Mouse (Mus musculus): Measurements from ENCODE around the gene 1700025C18Rik. TPM values are rescaled to one million over a fixed set of nuclear protein-coding genes. Genes with fewer than 3 reads are reported as not detected.

The 1700025C18Rik gene
- polyA plus RNA-seq, 1 experiment from 2014 or later, result not detected

DNA sequence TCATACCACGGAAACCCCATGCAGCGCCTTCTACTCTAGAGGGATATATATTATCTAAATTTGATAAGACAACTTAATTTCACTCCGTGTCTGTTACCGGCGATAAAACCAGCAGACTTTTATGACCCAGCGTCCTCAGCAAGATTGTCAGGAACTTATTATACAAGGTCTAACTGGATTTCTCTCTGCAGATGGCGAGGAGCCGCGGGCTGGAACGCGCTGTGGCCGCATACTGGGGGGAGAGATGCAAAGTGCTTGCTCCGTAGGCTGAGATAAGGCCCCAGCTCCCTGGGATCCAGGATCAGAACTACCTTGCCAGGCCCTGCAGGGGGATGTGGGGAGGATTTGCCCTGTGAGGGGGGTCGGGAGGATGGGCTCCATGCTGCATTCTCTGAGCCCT is 1.1 kb downstream of the 1700025C18Rik start:
- H3K27ac ChIP-seq (ENCODE audit: low read length), result no peak overlapping the region
- no peak overlapping the region for H3K4me2 ChIP-seq (ENCODE audit: low read depth, low read length)
- no peak overlapping the region for H3K9ac ChIP-seq (ENCODE audit: low read depth, low read length)
- H3K27me3 ChIP-seq (ENCODE audit: control insufficient read depth, insufficient read depth, low read depth, low read length), result no peaks in the 10 kb centered on the region
- no peaks in the 10 kb centered on the region for H3K9me3 ChIP-seq (replicated peaks; ENCODE audit: control insufficient read depth, low read length)
- ATAC-seq (ENCODE audit: low read depth), result no peak
- no peaks in the 10 kb centered on the region for H3K36me3 ChIP-seq (ENCODE audit: control insufficient read depth, insufficient read depth)
- WGBS (ENCODE audit: insufficient replicate concordance), result 38% methylated on average over 14 of the region's 14 CpGs
- H3K4me1 ChIP-seq (ENCODE audit: control insufficient read depth, low read depth, low read length), result no peaks in the 10 kb centered on the region
- H3K4me3 ChIP-seq (ENCODE audit: low read depth, low read length), result no peak overlapping the region

DNA sequence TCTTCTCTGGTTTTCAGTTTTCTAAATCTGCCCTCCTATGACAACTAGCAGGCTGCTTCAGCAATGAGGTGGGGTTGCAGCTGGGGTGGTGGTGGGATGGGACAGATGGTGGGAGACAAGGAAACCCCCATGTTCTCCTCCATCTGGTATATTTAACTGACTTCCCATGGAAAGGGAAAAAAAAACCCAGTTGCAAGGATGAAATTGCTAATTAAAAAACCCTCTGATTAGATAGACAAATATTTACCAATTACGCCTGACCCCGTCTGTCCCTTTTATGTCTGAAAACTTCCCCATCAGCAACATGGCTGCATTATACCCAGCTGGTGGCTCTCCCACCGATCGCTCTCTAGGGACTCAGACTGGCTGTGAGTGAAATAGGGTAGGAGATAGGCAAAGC is 3.9 kb downstream of the 1700025C18Rik start:
- Histone ChIP-seq H3K9me3 (replicated peaks; ENCODE audit: control insufficient read depth, low read length) (no peaks in the 10 kb centered on the region), H3K9ac (ENCODE audit: low read depth, low read length) (no peak overlapping the region), H3K4me1 (ENCODE audit: control insufficient read depth, low read depth, low read length) (no peaks in the 10 kb centered on the region), H3K4me3 (ENCODE audit: low read depth, low read length) (no peak overlapping the region), H3K36me3 (ENCODE audit: control insufficient read depth, insufficient read depth) (no peaks in the 10 kb centered on the region), H3K4me2 (ENCODE audit: low read depth, low read length) (no peak overlapping the region), H3K27ac (ENCODE audit: low read length) (no peak overlapping the region), H3K27me3 (ENCODE audit: control insufficient read depth, insufficient read depth, low read depth, low read length) (no peaks in the 10 kb centered on the region)
- 64% methylated on average over 4 of the region's 4 CpGs for WGBS (ENCODE audit: insufficient replicate concordance)
- ATAC-seq (ENCODE audit: low read depth), result no peak

DNA sequence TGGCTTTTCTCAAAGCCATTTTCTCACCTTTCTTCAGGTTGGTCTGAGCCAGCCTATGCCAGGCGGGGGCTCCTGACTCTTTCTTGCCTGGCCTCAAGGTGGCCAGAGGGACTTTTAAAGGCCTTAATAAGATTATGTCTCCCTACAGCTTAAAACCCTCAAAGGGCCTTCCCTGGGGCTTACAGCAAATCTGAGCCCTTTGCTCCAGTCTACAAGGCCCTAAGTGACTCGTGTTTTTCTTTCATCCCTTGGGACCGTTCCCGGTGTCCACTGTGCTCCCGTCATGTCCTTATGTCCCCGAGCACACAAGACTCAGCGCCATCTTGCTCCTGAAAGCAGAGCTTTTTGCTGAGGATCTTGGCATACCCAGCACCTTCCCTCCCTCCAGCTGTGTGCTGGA is 9.3 kb downstream of the 1700025C18Rik start:
- no peak overlapping the region for H3K4me3 ChIP-seq (ENCODE audit: low read depth, low read length)
- 20% methylated on average over 7 of the region's 7 CpGs for WGBS (ENCODE audit: insufficient replicate concordance)
- H3K27me3 ChIP-seq (ENCODE audit: control insufficient read depth, insufficient read depth, low read depth, low read length), result peaks cover 39% of the 10 kb centered on the region
- H3K36me3 ChIP-seq (ENCODE audit: control insufficient read depth, insufficient read depth), result no peaks in the 10 kb centered on the region
- no peak overlapping the region for H3K4me2 ChIP-seq (ENCODE audit: low read depth, low read length)
- ATAC-seq (ENCODE audit: low read depth), result no peak
- no peaks in the 10 kb centered on the region for H3K4me1 ChIP-seq (ENCODE audit: control insufficient read depth, low read depth, low read length)
- no peak overlapping the region for H3K9ac ChIP-seq (ENCODE audit: low read depth, low read length)
- H3K27ac ChIP-seq (ENCODE audit: low read length), result no peak overlapping the region
- no peaks in the 10 kb centered on the region for H3K9me3 ChIP-seq (replicated peaks; ENCODE audit: control insufficient read depth, low read length)

DNA sequence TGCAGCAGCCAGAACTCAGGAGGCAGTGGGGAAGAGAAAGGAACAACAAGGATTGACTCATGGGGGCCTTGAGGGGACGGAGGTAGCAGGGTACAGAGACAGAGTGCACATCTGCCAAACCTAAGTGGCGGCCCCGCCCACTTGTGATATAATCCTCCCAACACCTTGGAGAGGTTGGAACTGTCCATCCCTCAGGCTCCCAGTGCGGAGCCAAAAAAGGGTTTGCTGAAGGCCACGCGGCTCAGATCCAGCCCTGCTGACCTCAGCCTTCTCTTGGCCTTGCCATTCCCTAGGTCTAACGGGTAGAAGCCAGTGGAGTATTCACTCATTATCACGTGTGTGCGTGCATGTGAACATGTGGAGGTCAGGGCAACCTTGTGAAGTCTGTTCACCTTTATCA is 9.9 kb downstream of the 1700025C18Rik start:
- no peak overlapping the region for H3K4me3 ChIP-seq (ENCODE audit: low read depth, low read length)
- H3K27ac ChIP-seq (ENCODE audit: low read length), result no peak overlapping the region
- H3K4me2 ChIP-seq (ENCODE audit: low read depth, low read length), result no peak overlapping the region
- no peak overlapping the region for H3K9ac ChIP-seq (ENCODE audit: low read depth, low read length)
- 12% methylated on average over 9 of the region's 9 CpGs for whole genome bisulfite sequencing (ENCODE audit: insufficient replicate concordance)
- no peaks in the 10 kb centered on the region for H3K9me3 ChIP-seq (replicated peaks; ENCODE audit: control insufficient read depth, low read length)
- no peaks in the 10 kb centered on the region for H3K36me3 ChIP-seq (ENCODE audit: control insufficient read depth, insufficient read depth)
- H3K4me1 ChIP-seq (ENCODE audit: control insufficient read depth, low read depth, low read length), result no peaks in the 10 kb centered on the region
- ATAC-seq (ENCODE audit: low read depth), result no peak
- H3K27me3 ChIP-seq (ENCODE audit: control insufficient read depth, insufficient read depth, low read depth, low read length), result peaks cover 45% of the 10 kb centered on the region

DNA sequence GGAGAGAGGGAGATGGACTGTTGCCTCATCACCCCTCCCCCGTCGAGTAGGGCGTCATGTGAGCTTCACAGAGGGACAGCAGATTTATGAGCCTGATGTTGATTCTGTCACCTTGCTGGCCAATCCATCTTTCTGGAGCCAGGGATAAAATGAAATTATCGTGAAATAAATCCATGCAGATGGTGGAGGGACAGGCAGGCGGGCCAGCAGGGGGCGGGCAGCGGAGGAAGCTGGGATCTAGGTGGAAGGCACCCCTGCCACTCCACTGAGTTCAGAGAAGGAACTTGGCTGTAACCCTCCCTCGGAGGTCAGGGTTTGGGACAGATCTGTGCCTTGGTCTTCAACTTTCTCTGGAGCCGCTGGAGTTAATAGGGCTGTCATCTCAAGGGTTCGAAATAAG is 11.9 kb downstream of the 1700025C18Rik start:
- H3K9me3 ChIP-seq (replicated peaks; ENCODE audit: control insufficient read depth, low read length), result no peaks in the 10 kb centered on the region
- H3K27me3 ChIP-seq (ENCODE audit: control insufficient read depth, insufficient read depth, low read depth, low read length), result peaks cover 54% of the 10 kb centered on the region
- no peak overlapping the region for H3K4me2 ChIP-seq (ENCODE audit: low read depth, low read length)
- H3K9ac ChIP-seq (ENCODE audit: low read depth, low read length), result no peak overlapping the region
- no peaks in the 10 kb centered on the region for H3K36me3 ChIP-seq (ENCODE audit: control insufficient read depth, insufficient read depth)
- H3K4me3 ChIP-seq (ENCODE audit: low read depth, low read length), result no peak overlapping the region
- 22% methylated on average over 10 of the region's 10 CpGs for WGBS (ENCODE audit: insufficient replicate concordance)
- H3K27ac ChIP-seq (ENCODE audit: low read length), result no peak overlapping the region
- ATAC-seq (ENCODE audit: low read depth), result no peak
- no peaks in the 10 kb centered on the region for H3K4me1 ChIP-seq (ENCODE audit: control insufficient read depth, low read depth, low read length)

DNA sequence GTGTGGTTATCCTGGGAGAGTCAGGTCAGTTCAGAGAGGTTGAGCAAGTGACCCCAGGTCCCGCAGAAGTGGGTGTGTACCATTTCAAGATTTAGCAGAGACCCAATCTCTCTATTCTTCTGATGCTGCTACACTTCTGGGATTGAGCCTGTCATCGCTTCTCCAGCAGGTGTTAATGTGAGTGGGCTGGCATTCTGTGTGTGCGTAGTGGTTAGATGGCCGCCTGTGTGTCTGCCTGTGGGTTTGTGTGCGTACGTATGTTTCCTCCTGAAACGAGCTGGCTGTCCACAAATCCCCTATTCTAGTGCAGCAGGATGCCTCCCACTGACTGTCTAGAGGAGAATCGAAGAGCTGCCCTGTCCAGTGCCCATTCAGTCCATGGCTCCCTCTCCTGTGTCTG is 12.5 kb downstream of the 1700025C18Rik start:
- 41% methylated on average over 8 of the region's 8 CpGs for WGBS (ENCODE audit: insufficient replicate concordance)

DNA sequence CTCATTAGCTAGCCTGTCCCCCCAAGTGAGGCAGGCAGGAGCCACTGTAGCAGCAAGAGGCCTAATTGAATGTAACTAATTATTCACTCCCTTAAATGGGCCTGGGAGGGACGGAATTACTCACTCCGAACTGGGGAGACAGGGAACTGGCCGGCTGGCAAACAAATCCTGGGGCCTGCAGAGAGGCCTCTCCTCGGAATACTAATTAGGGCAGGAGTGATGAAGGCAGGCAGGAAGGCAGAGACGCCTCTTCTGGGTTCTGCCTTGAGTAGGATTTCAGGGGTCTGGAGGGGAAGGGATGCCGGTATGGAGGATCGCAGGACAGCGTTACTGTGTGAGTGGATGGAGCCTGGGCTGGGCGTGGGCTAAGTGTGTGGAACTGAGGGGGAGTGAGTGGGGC is 13.5 kb downstream of the 1700025C18Rik start:
- no peak for ATAC-seq (ENCODE audit: low read depth)
- Histone ChIP-seq H3K4me1 (ENCODE audit: control insufficient read depth, low read depth, low read length) (no peaks in the 10 kb centered on the region), H3K9me3 (replicated peaks; ENCODE audit: control insufficient read depth, low read length) (no peaks in the 10 kb centered on the region), H3K4me3 (ENCODE audit: low read depth, low read length) (no peak overlapping the region), H3K4me2 (ENCODE audit: low read depth, low read length) (no peak overlapping the region), H3K9ac (ENCODE audit: low read depth, low read length) (no peak overlapping the region), H3K27ac (ENCODE audit: low read length) (no peak overlapping the region), H3K27me3 (ENCODE audit: control insufficient read depth, insufficient read depth, low read depth, low read length) (peaks cover 58% of the 10 kb centered on the region), H3K36me3 (ENCODE audit: control insufficient read depth, insufficient read depth) (no peaks in the 10 kb centered on the region)
- WGBS (ENCODE audit: insufficient replicate concordance), result 11% methylated on average over 9 of the region's 9 CpGs

More for the DNA sequence above, 12.5 kb downstream of the 1700025C18Rik start:
- no peaks in the 10 kb centered on the region for H3K4me1 ChIP-seq (ENCODE audit: control insufficient read depth, low read depth, low read length)
- H3K4me2 ChIP-seq (ENCODE audit: low read depth, low read length), result no peak overlapping the region
- ATAC-seq (ENCODE audit: low read depth), result no peak
- H3K9ac ChIP-seq (ENCODE audit: low read depth, low read length), result no peak overlapping the region
- no peak overlapping the region for H3K27ac ChIP-seq (ENCODE audit: low read length)
- H3K36me3 ChIP-seq (ENCODE audit: control insufficient read depth, insufficient read depth), result no peaks in the 10 kb centered on the region
- no peaks in the 10 kb centered on the region for H3K9me3 ChIP-seq (replicated peaks; ENCODE audit: control insufficient read depth, low read length)
- no peak overlapping the region for H3K4me3 ChIP-seq (ENCODE audit: low read depth, low read length)
- H3K27me3 ChIP-seq (ENCODE audit: control insufficient read depth, insufficient read depth, low read depth, low read length), result peaks cover 58% of the 10 kb centered on the region

DNA sequence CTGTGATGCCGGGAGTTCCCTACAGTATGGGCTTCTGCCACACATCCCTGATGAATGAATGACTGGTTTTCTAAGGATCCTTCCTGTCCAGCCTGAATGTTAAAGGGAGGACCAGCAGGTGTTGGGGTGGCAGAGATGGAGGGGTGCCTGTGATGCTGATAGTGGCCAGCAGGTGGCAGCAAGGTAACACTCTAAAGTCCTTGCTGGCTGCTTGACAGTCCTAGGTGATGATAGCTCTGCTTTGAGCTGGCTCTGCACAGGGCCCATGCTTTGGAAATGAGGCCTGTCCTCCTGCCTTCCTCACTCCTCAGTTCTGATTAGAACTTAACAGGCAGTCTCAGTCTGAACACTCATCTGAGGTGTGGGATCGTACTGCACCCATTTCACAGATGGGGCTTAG is 15.6 kb downstream of the 1700025C18Rik start:
- Histone ChIP-seq H3K36me3 (ENCODE audit: control insufficient read depth, insufficient read depth) (no peaks in the 10 kb centered on the region), H3K27me3 (ENCODE audit: control insufficient read depth, insufficient read depth, low read depth, low read length) (peaks cover 50% of the 10 kb centered on the region), H3K4me2 (ENCODE audit: low read depth, low read length) (no peak overlapping the region), H3K9ac (ENCODE audit: low read depth, low read length) (no peak overlapping the region), H3K27ac (ENCODE audit: low read length) (no peak overlapping the region), H3K4me1 (ENCODE audit: control insufficient read depth, low read depth, low read length) (no peaks in the 10 kb centered on the region), H3K9me3 (replicated peaks; ENCODE audit: control insufficient read depth, low read length) (no peaks in the 10 kb centered on the region), H3K4me3 (ENCODE audit: low read depth, low read length) (no peak overlapping the region)
- ATAC-seq (ENCODE audit: low read depth), result no peak
- 30% methylated on average over 2 of the region's 2 CpGs for WGBS (ENCODE audit: insufficient replicate concordance)

DNA sequence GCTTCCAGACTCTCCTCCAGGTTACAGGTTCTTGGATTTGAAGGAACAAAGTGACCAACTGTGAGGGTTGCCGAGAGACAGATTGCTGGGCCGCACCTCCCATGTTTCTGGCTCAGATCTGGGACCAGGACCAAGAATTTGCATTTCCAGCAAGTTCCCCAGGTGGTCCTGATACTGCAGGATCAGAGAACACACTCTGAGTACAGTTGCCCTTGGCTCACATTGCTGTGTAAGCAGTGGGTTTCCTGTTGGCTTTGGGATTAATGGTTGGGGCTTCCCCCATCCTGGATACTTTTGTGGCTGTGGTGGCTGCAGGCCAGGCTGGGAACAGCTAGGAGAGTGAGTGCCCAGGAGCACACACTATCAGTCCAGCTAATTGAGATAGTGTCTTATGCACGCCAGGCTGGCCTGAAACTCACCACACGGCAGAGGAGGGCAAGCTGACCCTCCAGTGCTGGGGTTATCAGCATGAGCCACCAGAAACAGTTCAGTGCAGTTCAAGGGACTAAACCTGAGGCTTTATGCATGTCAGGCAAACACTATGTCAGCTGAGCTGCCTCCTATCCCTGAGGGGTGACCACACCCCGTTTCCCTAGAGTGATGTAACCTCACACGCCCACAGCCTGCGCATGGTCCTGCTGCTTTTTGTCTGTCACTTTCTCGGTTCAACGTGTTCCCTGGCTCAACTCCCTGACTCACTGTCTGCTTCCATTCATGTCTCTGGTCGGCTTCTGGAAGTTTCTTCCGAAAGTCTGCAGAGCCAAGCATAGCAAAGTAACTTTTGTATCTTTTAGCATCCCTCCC is 16.3 kb downstream of the 1700025C18Rik start:
- no peak for ATAC-seq (ENCODE audit: low read depth)
- Histone ChIP-seq H3K27ac (ENCODE audit: low read length) (no peak overlapping the region), H3K36me3 (ENCODE audit: control insufficient read depth, insufficient read depth) (no peaks in the 10 kb centered on the region), H3K9ac (ENCODE audit: low read depth, low read length) (no peak overlapping the region), H3K27me3 (ENCODE audit: control insufficient read depth, insufficient read depth, low read depth, low read length) (peaks cover 50% of the 10 kb centered on the region), H3K4me1 (ENCODE audit: control insufficient read depth, low read depth, low read length) (no peaks in the 10 kb centered on the region), H3K9me3 (replicated peaks; ENCODE audit: control insufficient read depth, low read length) (no peaks in the 10 kb centered on the region), H3K4me3 (ENCODE audit: low read depth, low read length) (no peak overlapping the region), H3K4me2 (ENCODE audit: low read depth, low read length) (no peak overlapping the region)
- WGBS (ENCODE audit: insufficient replicate concordance), result 25% methylated on average over 11 of the region's 11 CpGs
